Mouse (Mus musculus): ENCODE measurements around the gene Tmem201. TPM values are rescaled to one million over a fixed set of nuclear protein-coding genes. Genes with fewer than 3 reads are reported as not detected.
"Not testable (repeated sequence)": the region's sequence is repeated elsewhere in the genome, so short reads cannot be mapped to it uniquely, and the experiment has no call there.

The Tmem201 gene
- total and polyA plus RNA-seq, 3 experiments: 3.1 to 35.9 (median 13.8) TPM

GRCm38 (mm10) chr4:149763335-149763734 lies 25.5 kb upstream of the Tmem201 start:
- Histone ChIP-seq H3K9me3 (replicated peaks) (no peaks in the 10 kb centered on the region), H3K36me3 (replicated peaks) (peaks cover 50% of the 10 kb centered on the region), H3K4me3 (ENCODE audit: low read depth, low read length) (no peak overlapping the region), H3K4me1 (ENCODE audit: insufficient read depth, low read depth, low read length) (no peaks in the 10 kb centered on the region), H3K27me3 (ENCODE audit: insufficient read depth, low read length) (no peaks in the 10 kb centered on the region)
- no peak for DNase-seq (ENCODE audit: low spot score)
- no peak for TF ChIP-seq CTCF (IDR thresholded peaks at IDR 0.05; ENCODE audit: low read depth, low read length)
- TF ChIP-seq POLR2AphosphoS5 (IDR thresholded peaks at IDR 0.05; ENCODE audit: insufficient replicate concordance, low read depth, low read length): no peak
- no peak for TF ChIP-seq GATA1 (IDR thresholded peaks at IDR 0.05; ENCODE audit: borderline replicate concordance, low read length)
- TF ChIP-seq GATA2 (IDR thresholded peaks at IDR 0.05; ENCODE audit: borderline replicate concordance, low read depth, low read length): no peak
- TF ChIP-seq TAL1 (conservative IDR thresholded peaks at IDR 0.05; ENCODE audit: low read depth, low read length): no peak
- no peak for ATAC-seq (ENCODE audit: extremely low read depth, insufficient number of reproducible peaks, low FRiP score, poor library complexity, severe bottlenecking)

- ATAC-seq (ENCODE audit: extremely low read depth, insufficient number of reproducible peaks, low FRiP score, poor library complexity, severe bottlenecking) (no peak), DNase-seq (ENCODE audit: low spot score) (no peak)
- Histone ChIP-seq H3K36me3 (replicated peaks) (peaks cover 60% of the 10 kb centered on the region), H3K9me3 (replicated peaks) (no peaks in the 10 kb centered on the region), H3K27me3 (ENCODE audit: insufficient read depth, low read length) (no peaks in the 10 kb centered on the region), H3K4me3 (ENCODE audit: low read depth, low read length) (no peak overlapping the region), H3K4me1 (ENCODE audit: insufficient read depth, low read depth, low read length) (no peaks in the 10 kb centered on the region)
- no peak for TF ChIP-seq GATA2 (IDR thresholded peaks at IDR 0.05; ENCODE audit: borderline replicate concordance, low read depth, low read length)
- TF ChIP-seq TAL1 (conservative IDR thresholded peaks at IDR 0.05; ENCODE audit: low read depth, low read length): no peak
- TF ChIP-seq GATA1 (IDR thresholded peaks at IDR 0.05; ENCODE audit: borderline replicate concordance, low read length): no peak
- no peak for TF ChIP-seq CTCF (IDR thresholded peaks at IDR 0.05; ENCODE audit: low read depth, low read length)
- no peak for TF ChIP-seq POLR2AphosphoS5 (IDR thresholded peaks at IDR 0.05; ENCODE audit: insufficient replicate concordance, low read depth, low read length)
Measured at GRCm38 (mm10) chr4:149759517-149759916, 21.7 kb upstream of the Tmem201 start.

GRCm38 (mm10) chr4:149758423-149758822 lies 20.6 kb upstream of the Tmem201 start:
- TF ChIP-seq GATA2 (IDR thresholded peaks at IDR 0.05; ENCODE audit: borderline replicate concordance, low read depth, low read length): no peak
- no peak for TF ChIP-seq POLR2AphosphoS5 (IDR thresholded peaks at IDR 0.05; ENCODE audit: insufficient replicate concordance, low read depth, low read length)
- TF ChIP-seq CTCF (IDR thresholded peaks at IDR 0.05; ENCODE audit: low read depth, low read length): no peak
- TF ChIP-seq GATA1 (IDR thresholded peaks at IDR 0.05; ENCODE audit: borderline replicate concordance, low read length): no peak
- no peak for TF ChIP-seq TAL1 (conservative IDR thresholded peaks at IDR 0.05; ENCODE audit: low read depth, low read length)
- Histone ChIP-seq H3K27me3 (ENCODE audit: insufficient read depth, low read length) (no peaks in the 10 kb centered on the region), H3K9me3 (replicated peaks) (no peaks in the 10 kb centered on the region), H3K4me3 (ENCODE audit: low read depth, low read length) (no peak overlapping the region), H3K4me1 (ENCODE audit: insufficient read depth, low read depth, low read length) (no peaks in the 10 kb centered on the region), H3K36me3 (replicated peaks) (peaks cover 70% of the 10 kb centered on the region)
- ATAC-seq (ENCODE audit: extremely low read depth, insufficient number of reproducible peaks, low FRiP score, poor library complexity, severe bottlenecking) (no peak), DNase-seq (ENCODE audit: low spot score) (no peak)

- H3K36me3 ChIP-seq (replicated peaks): peaks cover 71% of the 10 kb centered on the region
- not testable (repeated sequence) for H3K4me3 ChIP-seq (ENCODE audit: low read depth, low read length); ATAC-seq (ENCODE audit: extremely low read depth, insufficient number of reproducible peaks, low FRiP score, poor library complexity, severe bottlenecking); DNase-seq (ENCODE audit: low spot score); H3K9me3 ChIP-seq (replicated peaks); H3K27me3 ChIP-seq (ENCODE audit: insufficient read depth, low read length); H3K4me1 ChIP-seq (ENCODE audit: insufficient read depth, low read depth, low read length)
Measured at GRCm38 (mm10) chr4:149756546-149756945, 18.7 kb upstream of the Tmem201 start.

GRCm38 (mm10) chr4:149752836-149753235 lies 15.0 kb upstream of the Tmem201 start:
- H3K36me3 ChIP-seq (replicated peaks): peaks cover 58% of the 10 kb centered on the region
- no peak overlapping the region for H3K4me3 ChIP-seq (ENCODE audit: low read depth, low read length)
- DNase-seq (ENCODE audit: low spot score): no peak
- TF ChIP-seq CTCF (IDR thresholded peaks at IDR 0.05; ENCODE audit: low read depth, low read length): no peak
- no peak for TF ChIP-seq TAL1 (conservative IDR thresholded peaks at IDR 0.05; ENCODE audit: low read depth, low read length)
- TF ChIP-seq POLR2AphosphoS5 (IDR thresholded peaks at IDR 0.05; ENCODE audit: insufficient replicate concordance, low read depth, low read length): no peak
- no peak for TF ChIP-seq GATA1 (IDR thresholded peaks at IDR 0.05; ENCODE audit: borderline replicate concordance, low read length)
- TF ChIP-seq GATA2 (IDR thresholded peaks at IDR 0.05; ENCODE audit: borderline replicate concordance, low read depth, low read length): no peak
- no peak for ATAC-seq (ENCODE audit: extremely low read depth, insufficient number of reproducible peaks, low FRiP score, poor library complexity, severe bottlenecking)
- no peaks in the 10 kb centered on the region for H3K4me1 ChIP-seq (ENCODE audit: insufficient read depth, low read depth, low read length)
- H3K27me3 ChIP-seq (ENCODE audit: insufficient read depth, low read length): no peaks in the 10 kb centered on the region
- H3K9me3 ChIP-seq (replicated peaks): no peaks in the 10 kb centered on the region

GRCm38 (mm10) chr4:149752124-149752799 lies 14.4 kb upstream of the Tmem201 start:
- DNase-seq (ENCODE audit: low spot score): no peak
- Histone ChIP-seq H3K4me3 (ENCODE audit: low read depth, low read length) (no peak overlapping the region), H3K36me3 (replicated peaks) (peaks cover 55% of the 10 kb centered on the region), H3K4me1 (ENCODE audit: insufficient read depth, low read depth, low read length) (no peaks in the 10 kb centered on the region), H3K27me3 (ENCODE audit: insufficient read depth, low read length) (no peaks in the 10 kb centered on the region), H3K9me3 (replicated peaks) (no peaks in the 10 kb centered on the region)
- no peak for ATAC-seq (ENCODE audit: extremely low read depth, insufficient number of reproducible peaks, low FRiP score, poor library complexity, severe bottlenecking)
- TF ChIP-seq CTCF (IDR thresholded peaks at IDR 0.05; ENCODE audit: low read depth, low read length) (no peak), GATA2 (IDR thresholded peaks at IDR 0.05; ENCODE audit: borderline replicate concordance, low read depth, low read length) (no peak), TAL1 (conservative IDR thresholded peaks at IDR 0.05; ENCODE audit: low read depth, low read length) (no peak), GATA1 (IDR thresholded peaks at IDR 0.05; ENCODE audit: borderline replicate concordance, low read length) (no peak), POLR2AphosphoS5 (IDR thresholded peaks at IDR 0.05; ENCODE audit: insufficient replicate concordance, low read depth, low read length) (no peak)
